Mouse (Mus musculus): Measurements from ENCODE around the gene Pds5a. TPM values are rescaled to one million over a fixed set of nuclear protein-coding genes. Genes with fewer than 3 reads are reported as not detected.

Gene Pds5a
- polyA plus RNA-seq, 1 experiment from 2014 or later, result 47.7 TPM

- Histone ChIP-seq H3K4me3 (replicated peaks; ENCODE audit: low read length) (no peak overlapping the region), H3K27me3 (ENCODE audit: control insufficient read depth, insufficient read depth, low read length) (no peaks in the 10 kb centered on the region), H3K4me2 (ENCODE audit: low read depth, low read length) (no peak overlapping the region), H3K4me1 (ENCODE audit: control insufficient read depth, insufficient read depth, low read length) (no peaks in the 10 kb centered on the region), H3K9ac (ENCODE audit: low read length) (no peak overlapping the region), H3K27ac (ENCODE audit: low read length) (no peak overlapping the region), H3K9me3 (replicated peaks; ENCODE audit: control insufficient read depth, low read length) (no peaks in the 10 kb centered on the region), H3K36me3 (ENCODE audit: control insufficient read depth, insufficient read depth, low read length) (0 out of 2 replicates have a peak, but pooled peaks cover 6% of the 10 kb centered on the region)
- ATAC-seq (ENCODE audit: insufficient read depth, low FRiP score), result no peak
Measured at GRCm38 (mm10) chr5:65672162-65672561, 25.9 kb downstream of the Pds5a start.

DNA sequence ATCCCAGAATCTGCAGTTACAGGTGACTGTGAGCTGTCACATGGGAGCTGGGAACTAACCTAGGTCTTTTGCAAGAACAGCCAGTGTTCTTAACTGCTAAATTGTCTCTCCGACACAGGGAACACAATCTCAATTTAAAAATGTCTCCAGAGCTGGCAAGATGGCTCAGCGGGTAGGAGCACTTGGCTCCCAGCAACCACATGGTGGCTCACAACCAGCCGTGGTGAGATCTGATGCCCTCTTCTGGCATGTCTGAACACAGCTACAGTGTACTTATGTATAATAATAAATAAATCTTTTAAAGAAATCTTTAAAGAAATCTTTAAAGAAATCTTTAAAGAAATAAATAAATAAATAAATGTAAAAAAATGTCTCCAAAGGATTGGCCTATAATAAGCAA lies 30.4 kb downstream of the Pds5a start:
- WGBS, result 87% methylated on average over 3 of the region's 3 CpGs
- Histone ChIP-seq H3K9me3 (replicated peaks; ENCODE audit: control insufficient read depth, low read length) (no peaks in the 10 kb centered on the region), H3K36me3 (ENCODE audit: control insufficient read depth, insufficient read depth, low read length) (no peaks in the 10 kb centered on the region), H3K4me3 (replicated peaks; ENCODE audit: low read length) (no peak overlapping the region), H3K27me3 (ENCODE audit: control insufficient read depth, insufficient read depth, low read length) (no peaks in the 10 kb centered on the region), H3K27ac (ENCODE audit: low read length) (no peak overlapping the region), H3K4me1 (ENCODE audit: control insufficient read depth, insufficient read depth, low read length) (no peaks in the 10 kb centered on the region), H3K9ac (ENCODE audit: low read length) (no peak overlapping the region), H3K4me2 (ENCODE audit: low read depth, low read length) (no peak overlapping the region)
- no peak for ATAC-seq (ENCODE audit: insufficient read depth, low FRiP score)

GRCm38 (mm10) chr5:65665370-65665769 lies 32.7 kb downstream of the Pds5a start:
- ATAC-seq (ENCODE audit: insufficient read depth, low FRiP score), result no peak
- Histone ChIP-seq H3K4me1 (ENCODE audit: control insufficient read depth, insufficient read depth, low read length) (no peaks in the 10 kb centered on the region), H3K9ac (ENCODE audit: low read length) (no peak overlapping the region), H3K27me3 (ENCODE audit: control insufficient read depth, insufficient read depth, low read length) (no peaks in the 10 kb centered on the region), H3K4me2 (ENCODE audit: low read depth, low read length) (no peak overlapping the region), H3K9me3 (replicated peaks; ENCODE audit: control insufficient read depth, low read length) (no peaks in the 10 kb centered on the region), H3K27ac (ENCODE audit: low read length) (no peak overlapping the region), H3K4me3 (replicated peaks; ENCODE audit: low read length) (no peak overlapping the region), H3K36me3 (ENCODE audit: control insufficient read depth, insufficient read depth, low read length) (no peaks in the 10 kb centered on the region)
- WGBS, result 73% methylated on average over 1 of the region's 1 CpGs

GRCm38 (mm10) chr5:65661958-65662357 lies 36.1 kb downstream of the Pds5a start:
- no peak for ATAC-seq (ENCODE audit: insufficient read depth, low FRiP score)
- Histone ChIP-seq H3K9ac (ENCODE audit: low read length) (no peak overlapping the region), H3K4me2 (ENCODE audit: low read depth, low read length) (no peak overlapping the region), H3K27ac (ENCODE audit: low read length) (no peak overlapping the region), H3K4me1 (ENCODE audit: control insufficient read depth, insufficient read depth, low read length) (no peaks in the 10 kb centered on the region), H3K36me3 (ENCODE audit: control insufficient read depth, insufficient read depth, low read length) (peaks cover 3% of the 10 kb centered on the region; the same call in 1 of the 2 replicates), H3K27me3 (ENCODE audit: control insufficient read depth, insufficient read depth, low read length) (no peaks in the 10 kb centered on the region), H3K4me3 (replicated peaks; ENCODE audit: low read length) (no peak overlapping the region), H3K9me3 (replicated peaks; ENCODE audit: control insufficient read depth, low read length) (no peaks in the 10 kb centered on the region)
- WGBS, result 94% methylated on average over 2 of the region's 2 CpGs

DNA sequence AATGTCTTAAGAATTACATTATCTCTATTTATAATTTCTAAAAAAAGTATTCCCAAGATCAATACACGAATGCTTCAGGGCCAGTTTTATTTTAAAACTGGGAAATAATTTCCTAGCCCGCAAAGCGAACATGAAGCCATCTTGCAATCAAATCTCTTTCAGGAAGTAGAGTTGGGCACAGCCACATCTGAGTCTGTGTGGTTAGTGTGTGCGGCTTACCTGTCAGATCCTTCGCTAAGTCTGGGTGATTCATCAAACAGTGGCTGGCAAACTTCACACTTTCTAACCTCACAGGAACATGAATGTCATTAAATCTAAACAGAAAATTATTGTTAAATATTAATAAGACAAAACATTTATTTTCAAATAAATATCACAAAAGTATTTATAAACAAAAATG lies 44.3 kb downstream of the Pds5a start:
- Histone ChIP-seq H3K4me1 (ENCODE audit: control insufficient read depth, insufficient read depth, low read length) (no peaks in the 10 kb centered on the region), H3K9me3 (replicated peaks; ENCODE audit: control insufficient read depth, low read length) (no peaks in the 10 kb centered on the region), H3K4me3 (replicated peaks; ENCODE audit: low read length) (no peak overlapping the region), H3K4me2 (ENCODE audit: low read depth, low read length) (no peak overlapping the region), H3K36me3 (ENCODE audit: control insufficient read depth, insufficient read depth, low read length) (peaks cover 6% of the 10 kb centered on the region), H3K27ac (ENCODE audit: low read length) (no peak overlapping the region), H3K27me3 (ENCODE audit: control insufficient read depth, insufficient read depth, low read length) (no peaks in the 10 kb centered on the region), H3K9ac (ENCODE audit: low read length) (no peak overlapping the region)
- 90% methylated on average over 5 of the region's 5 CpGs for WGBS
- ATAC-seq (ENCODE audit: insufficient read depth, low FRiP score), result no peak

DNA sequence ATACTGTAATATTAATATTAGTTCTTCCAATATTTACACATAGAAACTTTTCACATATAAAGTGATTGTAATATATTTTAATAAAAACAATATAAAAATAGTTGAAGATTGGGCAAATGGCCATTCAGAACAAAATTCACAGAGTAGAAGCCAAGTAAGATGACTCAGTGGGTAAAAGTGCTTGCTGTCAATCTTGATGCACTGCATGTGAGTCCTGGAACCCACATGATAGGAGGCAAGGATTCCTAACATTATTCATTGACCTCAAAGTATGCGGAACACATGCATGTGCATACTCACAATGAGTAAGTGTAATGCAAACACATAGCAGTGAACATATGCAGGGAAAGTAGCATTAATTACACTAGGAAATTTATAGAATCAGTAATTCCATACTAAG lies 59.2 kb downstream of the Pds5a start:
- WGBS, result 95% methylated on average over 1 of the region's 1 CpGs
- H3K4me3 ChIP-seq (replicated peaks; ENCODE audit: low read length), result no peak overlapping the region
- no peak overlapping the region for H3K27ac ChIP-seq (ENCODE audit: low read length)
- no peak for ATAC-seq (ENCODE audit: insufficient read depth, low FRiP score)
- H3K9me3 ChIP-seq (replicated peaks; ENCODE audit: control insufficient read depth, low read length), result no peaks in the 10 kb centered on the region
- no peaks in the 10 kb centered on the region for H3K27me3 ChIP-seq (ENCODE audit: control insufficient read depth, insufficient read depth, low read length)
- H3K9ac ChIP-seq (ENCODE audit: low read length), result no peak overlapping the region
- peaks cover 19% of the 10 kb centered on the region for H3K36me3 ChIP-seq (ENCODE audit: control insufficient read depth, insufficient read depth, low read length)
- H3K4me2 ChIP-seq (ENCODE audit: low read depth, low read length), result no peak overlapping the region
- no peaks in the 10 kb centered on the region for H3K4me1 ChIP-seq (ENCODE audit: control insufficient read depth, insufficient read depth, low read length)

GRCm38 (mm10) chr5:65624340-65624739 lies 73.7 kb downstream of the Pds5a start:
- H3K4me3 ChIP-seq (replicated peaks; ENCODE audit: low read length), result no peak overlapping the region
- no peak for ATAC-seq (ENCODE audit: insufficient read depth, low FRiP score)
- H3K9ac ChIP-seq (ENCODE audit: low read length), result no peak overlapping the region
- H3K4me1 ChIP-seq (ENCODE audit: control insufficient read depth, insufficient read depth, low read length), result no peaks in the 10 kb centered on the region
- no peaks in the 10 kb centered on the region for H3K9me3 ChIP-seq (replicated peaks; ENCODE audit: control insufficient read depth, low read length)
- no peak overlapping the region for H3K27ac ChIP-seq (ENCODE audit: low read length)
- H3K27me3 ChIP-seq (ENCODE audit: control insufficient read depth, insufficient read depth, low read length), result no peaks in the 10 kb centered on the region
- H3K36me3 ChIP-seq (ENCODE audit: control insufficient read depth, insufficient read depth, low read length), result peaks cover 24% of the 10 kb centered on the region
- no peak overlapping the region for H3K4me2 ChIP-seq (ENCODE audit: low read depth, low read length)

- ATAC-seq (ENCODE audit: insufficient read depth, low FRiP score), result no peak
- no peaks in the 10 kb centered on the region for H3K27me3 ChIP-seq (ENCODE audit: control insufficient read depth, insufficient read depth, low read length)
- H3K36me3 ChIP-seq (ENCODE audit: control insufficient read depth, insufficient read depth, low read length), result peaks cover 21% of the 10 kb centered on the region
- H3K4me1 ChIP-seq (ENCODE audit: control insufficient read depth, insufficient read depth, low read length), result no peaks in the 10 kb centered on the region
- no peak overlapping the region for H3K9ac ChIP-seq (ENCODE audit: low read length)
- H3K27ac ChIP-seq (ENCODE audit: low read length), result no peak overlapping the region
- no peak overlapping the region for H3K4me2 ChIP-seq (ENCODE audit: low read depth, low read length)
- WGBS, result 73% methylated on average over 9 of the region's 9 CpGs
- no peaks in the 10 kb centered on the region for H3K9me3 ChIP-seq (replicated peaks; ENCODE audit: control insufficient read depth, low read length)
- H3K4me3 ChIP-seq (replicated peaks; ENCODE audit: low read length), result no peak overlapping the region
Measured at GRCm38 (mm10) chr5:65613152-65613924, 84.7 kb downstream of the Pds5a start.

DNA sequence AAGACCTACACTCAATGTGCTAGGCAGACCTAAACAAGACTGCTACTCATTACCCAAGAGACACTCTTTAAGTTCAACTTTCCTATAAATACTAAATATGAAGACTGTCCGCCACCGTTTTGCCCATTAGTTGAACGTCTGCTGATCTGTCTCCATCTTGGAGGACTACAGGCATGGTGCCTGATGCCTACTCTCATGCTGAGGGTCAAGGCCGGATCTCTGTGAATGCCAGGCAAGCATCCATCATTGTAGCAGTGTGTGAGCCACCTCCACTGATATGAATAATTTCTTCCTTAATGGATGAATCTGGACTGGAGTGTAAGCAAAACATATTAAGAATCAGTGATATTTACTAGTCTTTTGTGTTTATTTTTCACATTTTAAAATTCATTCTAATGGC lies 87.5 kb downstream of the Pds5a start:
- Histone ChIP-seq H3K27me3 (ENCODE audit: control insufficient read depth, insufficient read depth, low read length) (no peaks in the 10 kb centered on the region), H3K4me3 (replicated peaks; ENCODE audit: low read length) (no peak overlapping the region), H3K36me3 (ENCODE audit: control insufficient read depth, insufficient read depth, low read length) (peaks cover 6% of the 10 kb centered on the region), H3K4me2 (ENCODE audit: low read depth, low read length) (no peak overlapping the region), H3K27ac (ENCODE audit: low read length) (no peak overlapping the region), H3K9me3 (replicated peaks; ENCODE audit: control insufficient read depth, low read length) (no peaks in the 10 kb centered on the region), H3K9ac (ENCODE audit: low read length) (no peak overlapping the region), H3K4me1 (ENCODE audit: control insufficient read depth, insufficient read depth, low read length) (no peaks in the 10 kb centered on the region)
- no peak for ATAC-seq (ENCODE audit: insufficient read depth, low FRiP score)
- WGBS, result 81% methylated on average over 4 of the region's 4 CpGs
